Mouse (Mus musculus): Measurements from ENCODE around the gene Ttc21a.

- TF ChIP-seq CTCF (IDR thresholded peaks at IDR 0.05; ENCODE audit: borderline replicate concordance, insufficient read depth, low read depth, low read length) (no peak), POLR2A (IDR thresholded peaks at IDR 0.05; ENCODE audit: borderline replicate concordance, insufficient read depth, low read length) (no peak)
Observed at GRCm38 (mm10) chr9:119895040-119895721, 42.2 kb upstream of the Ttc21a start.

All from cerebellum, adult 2 months (tissue).